Mouse (Mus musculus): ENCODE measurements around the gene Nfkbia.

- TF ChIP-seq CTCF (conservative IDR thresholded peaks at IDR 0.05; ENCODE audit: low read length) = no peak
- TF ChIP-seq NANOG (IDR thresholded peaks at IDR 0.05; ENCODE audit: borderline replicate concordance, low read length) = no peak
These were observed 50.2 kb downstream of the Nfkbia start for GRCm38 (mm10) chr12:55442245-55442644.
